Mouse (Mus musculus) thymus, adult 2 months (tissue): ENCODE data around the gene Gas2.

Source experiments
- CTCF ChIP-seq: fragments of 200-500 bp; IDR thresholded peaks from 2 replicates; pipeline ENCODE4 v1.5.1; 2012; ENCODE audit warnings: mild to moderate bottlenecking, control low read depth, low read length, moderate library complexity, borderline replicate concordance; ENCODE audit not compliant: control insufficient read depth, poor library complexity, insufficient read depth; ENCODE audit errors: extremely low read depth
- POLR2A ChIP-seq: fragments of 200-500 bp; IDR thresholded peaks from 2 replicates; pipeline ENCODE4 v1.6.1; 2012; ENCODE audit warnings: mild to moderate bottlenecking, low read length, control low read depth, moderate library complexity; ENCODE audit not compliant: control insufficient read depth, poor library complexity, insufficient read depth; ENCODE audit errors: extremely low read depth

DNA sequence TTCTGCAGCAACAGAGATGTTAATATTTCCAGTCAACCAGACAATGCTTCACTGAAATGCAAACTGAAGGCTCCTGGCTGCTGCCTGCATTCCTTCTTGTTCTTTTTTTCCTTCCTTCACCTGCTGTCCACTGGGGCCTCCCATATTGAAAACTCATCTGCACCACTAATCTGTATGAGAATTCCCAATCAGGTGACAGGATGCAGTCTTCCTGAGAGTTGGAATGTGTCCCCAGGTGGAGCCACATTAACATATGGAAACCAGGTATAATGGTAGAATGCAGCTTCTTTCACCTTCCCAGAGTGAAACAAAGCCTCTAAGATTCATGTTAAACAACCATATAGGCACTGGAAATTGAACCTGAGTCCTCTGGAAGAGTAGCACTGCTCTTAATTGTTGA, 96.0 kb downstream of the Gas2 start:
- TF ChIP-seq POLR2A (no peak), CTCF (no peak)
